Mouse (Mus musculus) testis, adult 2 months (tissue): Measurements from ENCODE around the gene Ak1. TPM values are rescaled to one million over a fixed set of nuclear protein-coding genes. Genes with fewer than 3 reads are reported as not detected.

Experiments used
- H3K27ac ChIP-seq: fragments of 200-500 bp; 2 replicates; pipeline ENCODE4 v1.5.1; 2012; ENCODE audit warnings: low read depth, low read length; ENCODE audit not compliant: control insufficient read depth, insufficient read depth
- H3K27me3 ChIP-seq: fragments of 200-500 bp; 2 replicates; pipeline ENCODE4 v1.6.1; 2012; ENCODE audit warnings: mild to moderate bottlenecking, low read length, moderate library complexity; ENCODE audit not compliant: control insufficient read depth, insufficient read depth
- H3K36me3 ChIP-seq: fragments of 200-500 bp; 2 replicates; pipeline ENCODE4 v1.6.1; 2012; ENCODE audit warnings: mild to moderate bottlenecking, low read length; ENCODE audit not compliant: control insufficient read depth, insufficient read depth
- H3K4me1 ChIP-seq: fragments of 200-500 bp; 2 replicates; pipeline ENCODE4 v1.6.1; 2012; ENCODE audit warnings: low read length; ENCODE audit not compliant: control insufficient read depth, insufficient read depth
- H3K4me3 ChIP-seq: fragments of 200-500 bp; 2 replicates; pipeline ENCODE4 v1.5.1; 2012; ENCODE audit warnings: low read depth, mild to moderate bottlenecking, low read length, moderate library complexity, mixed read lengths; ENCODE audit not compliant: control insufficient read depth
- CTCF ChIP-seq: fragments of 200-500 bp; IDR thresholded peaks from 2 replicates; pipeline ENCODE4 v1.5.1; 2012; ENCODE audit warnings: low read depth, mild to moderate bottlenecking, inconsistent platforms, low read length, moderate library complexity; ENCODE audit not compliant: control insufficient read depth, insufficient read depth, insufficient replicate concordance
- POLR2A ChIP-seq: fragments of 200-500 bp; IDR thresholded peaks from 2 replicates; pipeline ENCODE4 v1.6.1; 2012; ENCODE audit warnings: low read depth, mild to moderate bottlenecking, inconsistent platforms, low read length, moderate library complexity; ENCODE audit not compliant: control insufficient read depth
- polyA plus RNA-seq: library from polyadenylated mRNA; depleted of rRNA; stranded (reverse); fragments of >200 nt; gene quantifications from 2 replicates; pipeline ENCODE4 v1.2.3, GENCODE M21; 2012

Gene Ak1
- polyA plus RNA-seq, 1 experiment = 172 TPM

- Histone ChIP-seq H3K36me3 (no peaks in the 10 kb centered on the region), H3K4me3 (peak overlapping the region; percentile 83), H3K27ac (no peak overlapping the region), H3K27me3 (no peaks in the 10 kb centered on the region), H3K4me1 (peaks cover 22% of the 10 kb centered on the region)
- TF ChIP-seq CTCF (no peak), POLR2A (peak; percentile 56; the same call in 1 of the 2 replicates)
Measured at GRCm38 (mm10) chr2:32629276-32629976, 7.9 kb downstream of the Ak1 start.

DNA sequence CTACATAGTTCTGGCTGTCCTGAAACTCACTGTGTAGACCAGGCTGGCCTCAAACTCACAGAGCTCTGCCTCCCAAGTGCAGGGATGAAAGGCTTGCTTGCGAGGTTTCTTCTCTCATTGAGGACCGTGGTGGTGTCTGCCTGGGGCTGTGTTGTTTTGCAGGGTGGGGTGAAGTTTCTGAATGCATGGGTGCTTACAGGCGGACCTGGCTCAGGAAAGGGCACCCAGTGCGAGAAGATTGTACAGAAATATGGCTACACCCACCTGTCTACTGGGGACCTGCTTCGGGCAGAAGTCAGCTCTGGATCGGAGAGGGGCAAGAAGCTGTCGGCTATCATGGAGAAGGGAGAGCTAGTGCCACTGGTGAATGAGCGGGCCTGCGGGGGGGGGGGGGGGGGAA, 8.5 kb downstream of the Ak1 start:
- H3K27ac ChIP-seq = no peak overlapping the region
- H3K36me3 ChIP-seq = no peaks in the 10 kb centered on the region
- H3K4me3 ChIP-seq = peak overlapping the region; percentile 83
- no peak for TF ChIP-seq CTCF
- no peak for TF ChIP-seq POLR2A
- H3K4me1 ChIP-seq = peaks cover 22% of the 10 kb centered on the region
- H3K27me3 ChIP-seq = no peaks in the 10 kb centered on the region

DNA sequence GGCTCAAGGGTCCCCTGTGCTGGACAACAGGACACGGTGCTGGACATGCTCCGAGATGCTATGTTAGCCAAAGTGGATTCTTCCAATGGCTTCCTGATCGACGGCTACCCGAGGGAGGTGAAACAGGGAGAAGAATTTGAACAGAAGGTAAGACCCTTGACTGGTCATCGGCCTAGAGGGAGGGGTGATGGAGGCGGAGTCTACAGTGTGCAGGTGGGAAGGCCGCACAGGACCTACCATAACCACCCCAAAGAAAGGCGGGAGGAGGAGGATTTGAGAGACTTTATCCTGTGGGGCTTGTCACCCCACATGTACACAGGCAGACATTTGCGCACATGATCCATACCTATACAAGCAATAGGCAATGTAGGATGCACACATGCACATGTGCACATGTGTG, 9.5 kb downstream of the Ak1 start:
- H3K36me3 ChIP-seq = no peaks in the 10 kb centered on the region
- peak overlapping the region; percentile 39 for H3K4me3 ChIP-seq
- TF ChIP-seq CTCF (no peak), POLR2A (no peak)
- H3K27ac ChIP-seq = no peak overlapping the region
- H3K27me3 ChIP-seq = no peaks in the 10 kb centered on the region
- peaks cover 18% of the 10 kb centered on the region for H3K4me1 ChIP-seq

DNA sequence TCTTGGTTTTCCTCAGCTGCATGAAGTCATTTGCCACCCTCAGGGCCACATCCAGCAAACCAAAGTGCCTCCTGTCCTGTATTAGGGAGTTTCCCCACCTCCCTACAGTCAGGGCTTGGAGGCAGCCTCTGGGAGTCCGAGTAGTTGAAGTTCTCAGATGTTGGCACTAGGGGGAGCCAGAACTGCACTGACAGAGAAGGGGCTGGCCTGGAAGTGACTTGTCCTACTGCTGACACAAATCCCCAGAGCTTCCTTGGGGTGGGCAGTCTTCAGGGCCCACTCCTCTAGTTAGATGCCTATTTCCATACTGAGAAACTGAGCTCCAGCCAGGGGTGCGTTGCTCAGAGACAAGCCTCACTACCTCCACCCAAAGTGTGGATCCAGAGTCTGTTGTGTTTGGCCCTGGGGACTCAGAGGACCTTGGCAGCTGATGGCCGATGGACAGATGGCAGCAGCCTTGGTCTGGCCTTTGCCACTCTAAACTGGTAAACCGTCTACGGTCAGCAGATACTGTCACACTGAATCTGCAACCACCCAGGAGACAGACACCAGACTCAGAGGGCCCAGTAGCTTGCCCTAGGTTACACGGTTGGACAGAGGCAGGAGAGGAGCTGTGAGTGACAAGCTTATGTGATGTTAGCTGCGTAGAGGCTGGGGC, 10.3 kb downstream of the Ak1 start:
- H3K36me3 ChIP-seq = no peaks in the 10 kb centered on the region
- H3K27me3 ChIP-seq = no peaks in the 10 kb centered on the region
- peaks cover 13% of the 10 kb centered on the region for H3K4me1 ChIP-seq
- TF ChIP-seq CTCF = peak; percentile 85; the same call in 1 of the 2 replicates
- TF ChIP-seq POLR2A = no peak
- H3K27ac ChIP-seq = no peak overlapping the region
- no peak overlapping the region for H3K4me3 ChIP-seq

DNA sequence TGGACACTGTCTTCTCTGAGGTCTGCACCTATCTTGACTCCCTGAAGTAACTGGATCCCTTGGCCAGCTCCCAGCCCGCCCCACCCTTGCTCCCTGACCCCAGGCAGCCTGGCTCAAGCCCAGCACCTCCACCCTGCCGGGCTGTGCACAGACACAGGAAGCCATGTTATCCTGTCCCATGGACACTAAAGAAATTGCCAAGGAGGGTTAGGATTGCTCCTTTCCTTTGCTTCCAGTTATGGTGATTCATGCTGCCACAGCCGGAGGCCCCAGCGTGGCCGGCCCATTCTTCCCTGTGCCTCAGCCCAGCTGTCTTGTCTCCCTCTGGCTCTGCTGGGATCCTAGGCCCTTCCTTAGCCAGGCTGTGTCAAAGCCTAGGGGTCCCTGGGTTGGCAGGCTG, 12.1 kb downstream of the Ak1 start:
- Histone ChIP-seq H3K27me3 (no peaks in the 10 kb centered on the region), H3K27ac (no peak overlapping the region), H3K4me3 (no peak overlapping the region), H3K4me1 (peaks cover 9% of the 10 kb centered on the region), H3K36me3 (no peaks in the 10 kb centered on the region)
- TF ChIP-seq CTCF (no peak), POLR2A (no peak)

DNA sequence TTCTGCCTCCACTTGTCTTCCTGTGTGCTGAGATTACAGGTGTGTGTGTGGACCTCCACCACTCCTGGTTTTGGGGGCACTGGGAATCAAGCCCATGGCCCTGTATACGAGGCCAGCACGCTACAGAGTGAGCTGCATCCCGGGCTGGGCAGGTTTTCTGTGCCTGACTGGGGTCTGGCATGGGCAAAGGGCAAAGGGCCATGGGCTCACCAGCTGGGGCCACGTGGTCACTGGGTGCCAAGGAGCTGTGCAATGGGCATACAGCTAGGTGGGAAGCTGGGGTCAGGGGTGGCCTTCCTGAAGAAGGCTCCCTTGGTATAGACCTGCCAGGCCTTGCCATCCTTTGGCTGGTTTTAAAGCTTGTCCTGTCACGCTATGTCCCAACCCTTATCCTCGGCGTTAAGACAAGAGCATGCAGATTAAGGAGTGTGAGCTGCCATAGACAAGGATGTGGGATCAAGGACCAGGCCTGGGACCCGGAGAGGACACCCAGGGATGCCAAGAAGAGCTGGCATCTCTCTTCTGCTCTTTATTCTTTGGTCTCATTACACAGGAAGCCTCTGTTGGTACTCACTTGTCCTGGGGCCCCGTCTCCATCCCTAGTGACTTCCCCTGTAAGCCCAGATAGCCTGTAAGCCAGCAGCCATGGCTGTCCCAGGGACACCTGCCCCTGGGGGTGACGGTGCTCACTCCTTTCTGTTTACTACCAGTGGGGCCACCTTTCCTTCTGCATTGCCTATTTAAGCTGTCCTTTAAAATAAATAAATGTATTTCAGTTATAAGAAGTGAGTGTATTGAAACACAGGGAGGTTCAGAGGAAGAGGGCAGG, 12.9 kb downstream of the Ak1 start:
- Histone ChIP-seq H3K27ac (no peak overlapping the region), H3K4me1 (peaks cover 2% of the 10 kb centered on the region), H3K4me3 (no peak overlapping the region)

DNA sequence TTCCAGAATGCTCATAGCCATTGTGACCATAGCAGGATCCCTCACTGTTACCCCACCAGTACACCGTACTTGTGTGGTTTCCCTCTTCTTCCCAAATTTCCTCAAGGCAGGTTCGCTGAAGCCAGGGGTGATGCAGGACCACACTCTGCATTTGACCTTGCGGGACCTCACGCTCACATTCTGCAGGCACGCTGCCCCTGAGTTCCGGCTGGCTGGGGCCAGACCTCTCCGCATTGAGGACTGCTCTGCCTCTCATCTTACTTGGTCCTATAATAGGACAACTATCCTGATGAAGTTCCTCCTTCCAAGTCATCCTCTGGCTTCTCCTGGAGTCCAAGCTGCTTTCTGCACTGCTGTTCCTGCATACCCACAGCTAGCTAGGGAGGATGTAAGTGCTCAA, 15.1 kb downstream of the Ak1 start:
- Histone ChIP-seq H3K27me3 (no peaks in the 10 kb centered on the region), H3K4me1 (no peaks in the 10 kb centered on the region; the same call in 1 of the 2 replicates), H3K36me3 (no peaks in the 10 kb centered on the region), H3K27ac (no peak overlapping the region), H3K4me3 (no peak overlapping the region)
- no peak for TF ChIP-seq POLR2A
- no peak for TF ChIP-seq CTCF

More for the DNA sequence above, 12.9 kb downstream of the Ak1 start:
- TF ChIP-seq POLR2A (no peak), CTCF (no peak)
- Histone ChIP-seq H3K27me3 (no peaks in the 10 kb centered on the region), H3K36me3 (no peaks in the 10 kb centered on the region)
